Mouse (Mus musculus) activated CD4-positive, CD25-positive, alpha-beta regulatory T cell, adult 4 months (primary cell): Measurements from ENCODE around the gene Mapk13. TPM values are rescaled to one million over a fixed set of nuclear protein-coding genes. Genes with fewer than 3 reads are reported as not detected.
"Not testable (repeated sequence)": the region's sequence is repeated elsewhere in the genome, so short reads cannot be mapped to it uniquely, and the experiment has no call there.

ENCODE experiments used
- ATAC-seq: one replicate; pipeline ENCODE4 v1.8.0; 2017
- polyA plus RNA-seq, 2 experiments: library from polyadenylated mRNA; unstranded; fragments of 100-300 nt; shearing (Covaris generic); gene quantifications; one replicate each; pipeline ENCODE4 v1.2.1; 2017

The Mapk13 gene
- not detected for polyA plus RNA-seq

DNA sequence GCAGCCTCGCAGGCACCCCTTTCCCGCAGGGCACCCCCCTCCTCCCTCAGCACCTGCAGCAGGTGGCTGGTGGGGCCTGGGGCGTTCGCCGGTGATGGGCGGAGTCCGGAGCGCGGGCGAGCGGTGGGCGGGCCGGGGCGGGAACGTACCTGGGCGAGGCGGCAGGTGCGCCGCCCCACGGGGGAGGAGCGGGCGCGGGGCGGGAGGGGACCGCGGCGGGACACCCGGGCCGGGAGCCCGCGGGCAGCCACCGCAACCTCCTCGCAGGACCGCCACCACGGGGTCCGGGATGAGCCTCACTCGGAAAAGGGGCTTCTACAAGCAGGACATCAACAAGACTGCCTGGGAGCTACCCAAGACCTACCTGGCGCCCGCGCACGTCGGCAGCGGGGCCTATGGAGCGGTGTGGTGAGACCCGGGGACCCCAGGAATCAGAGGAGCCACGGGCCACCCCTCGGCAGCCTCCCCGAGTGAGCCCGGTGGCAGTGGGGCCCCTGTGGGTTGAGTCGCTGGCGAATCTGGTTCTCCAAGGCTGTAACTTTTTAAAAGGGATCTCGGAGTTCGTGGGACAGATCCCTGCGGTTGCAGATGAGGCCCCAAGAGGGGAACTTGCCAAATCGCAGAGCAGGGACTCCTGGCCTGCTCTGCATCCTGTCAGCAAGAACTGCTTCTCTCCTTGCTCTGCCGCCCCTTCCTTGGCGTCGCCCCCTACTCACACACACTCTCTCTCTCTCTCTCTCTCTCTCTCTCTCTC is at the start of gene Mapk13:
Gene Mapk13 (plus strand): TSS at position 177 of the 754 bp plus-strand sequence.
- ATAC-seq = no peak

GRCm38 (mm10) chr17:28725783-28726182 is 43.3 kb upstream of the Mapk13 start, which contains the start of gene AC170998.1:
AC170998.1 (plus strand) TSS chr17:28726083.
- ATAC-seq = no peak

- not testable (repeated sequence) for ATAC-seq
Measured at GRCm38 (mm10) chr17:28727511-28727910, 41.6 kb upstream of the Mapk13 start.

- no peak for ATAC-seq
Measured at GRCm38 (mm10) chr17:28735317-28736105, 33.6 kb upstream of the Mapk13 start.

GRCm38 (mm10) chr17:28736486-28736885 is 32.6 kb upstream of the Mapk13 start:
- ATAC-seq = no peak

GRCm38 (mm10) chr17:28737973-28738372 is 31.1 kb upstream of the Mapk13 start:
- ATAC-seq = no peak

- ATAC-seq = no peak
Measured at GRCm38 (mm10) chr17:28739244-28739643, 29.9 kb upstream of the Mapk13 start.

GRCm38 (mm10) chr17:28743145-28743866 is 25.8 kb upstream of the Mapk13 start:
- ATAC-seq = no peak

- no peak for ATAC-seq
Measured at GRCm38 (mm10) chr17:28743916-28744315, 25.2 kb upstream of the Mapk13 start.

DNA sequence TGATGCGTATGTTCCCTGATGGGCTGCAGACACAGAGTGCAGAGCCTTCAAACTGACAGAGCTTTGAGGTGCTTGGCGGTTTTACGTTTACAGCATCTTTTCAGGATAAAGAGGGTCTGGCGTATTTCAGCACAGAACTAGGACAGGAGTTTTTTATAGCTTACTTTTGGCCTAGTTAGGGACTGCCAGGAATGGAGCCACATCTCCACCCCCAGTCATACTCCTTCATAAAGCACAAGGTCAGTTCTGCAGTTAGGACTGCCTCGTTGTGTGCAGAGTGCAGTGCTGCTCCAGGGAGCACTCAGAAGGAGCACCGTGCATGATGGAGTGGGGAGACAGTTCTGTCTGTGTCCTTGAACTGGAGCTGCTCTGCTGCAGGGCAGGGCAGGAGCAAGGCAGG is 23.3 kb upstream of the Mapk13 start:
- ATAC-seq = no peak

DNA sequence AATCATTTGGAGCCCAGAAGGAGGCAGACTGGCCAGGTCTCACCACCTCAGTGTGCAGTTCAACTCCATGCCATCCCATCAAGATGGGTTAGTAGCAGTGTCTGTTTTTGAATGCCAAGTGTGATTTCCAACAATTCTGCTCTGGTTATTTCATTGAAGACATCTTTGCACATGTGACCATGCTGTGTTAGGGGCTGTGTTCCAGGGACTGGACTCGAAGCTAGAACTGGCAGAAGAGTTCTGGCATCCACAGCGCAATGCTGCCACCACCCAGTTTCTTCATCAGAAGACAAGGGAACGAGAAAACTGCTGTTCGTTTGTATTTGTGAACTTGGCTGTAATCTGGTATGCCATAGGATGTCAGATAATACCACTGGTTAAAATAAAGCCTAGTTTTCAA is 21.1 kb upstream of the Mapk13 start:
- no peak for ATAC-seq

DNA sequence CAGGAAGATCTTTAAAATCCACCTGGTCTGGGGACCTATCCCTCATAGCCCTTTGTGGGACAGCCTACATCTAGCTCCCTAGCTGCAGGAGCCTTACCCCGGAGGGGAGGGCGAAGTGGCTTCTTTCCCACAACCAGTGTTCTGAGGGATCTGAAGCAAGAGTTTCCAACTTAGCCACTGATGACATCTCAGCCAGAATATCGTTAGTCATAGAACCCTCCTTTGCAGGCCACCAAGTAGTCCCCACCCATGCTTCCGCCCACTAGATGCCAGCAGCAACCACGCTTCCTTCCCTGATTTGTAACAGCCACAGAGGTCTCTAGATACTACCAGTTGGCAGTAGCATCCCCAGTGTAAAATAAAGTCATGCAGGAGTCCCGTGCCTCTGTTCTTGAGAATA is 18.5 kb upstream of the Mapk13 start:
- ATAC-seq = no peak

- ATAC-seq = no peak
Measured at GRCm38 (mm10) chr17:28756447-28756846, 12.7 kb upstream of the Mapk13 start.

DNA sequence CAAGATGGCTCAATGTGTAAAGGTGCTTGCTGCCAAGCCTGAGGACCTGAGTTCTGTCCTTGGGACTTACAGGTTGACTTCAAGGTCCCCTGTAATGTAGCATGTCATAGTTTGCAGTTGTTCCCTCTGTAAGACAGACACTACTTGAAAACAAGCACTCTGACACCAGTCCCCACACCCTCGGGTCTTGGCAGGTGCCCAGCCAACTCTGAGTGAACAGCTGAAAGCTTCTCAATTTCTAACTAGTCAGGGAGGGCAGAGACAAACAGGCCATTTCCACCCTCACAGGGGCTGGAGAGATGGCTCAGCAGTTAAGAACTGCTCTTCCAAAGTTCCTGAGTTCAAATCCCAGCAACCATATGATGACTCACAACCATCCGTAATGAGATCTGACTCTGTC is 11.6 kb upstream of the Mapk13 start:
- no peak for ATAC-seq

DNA sequence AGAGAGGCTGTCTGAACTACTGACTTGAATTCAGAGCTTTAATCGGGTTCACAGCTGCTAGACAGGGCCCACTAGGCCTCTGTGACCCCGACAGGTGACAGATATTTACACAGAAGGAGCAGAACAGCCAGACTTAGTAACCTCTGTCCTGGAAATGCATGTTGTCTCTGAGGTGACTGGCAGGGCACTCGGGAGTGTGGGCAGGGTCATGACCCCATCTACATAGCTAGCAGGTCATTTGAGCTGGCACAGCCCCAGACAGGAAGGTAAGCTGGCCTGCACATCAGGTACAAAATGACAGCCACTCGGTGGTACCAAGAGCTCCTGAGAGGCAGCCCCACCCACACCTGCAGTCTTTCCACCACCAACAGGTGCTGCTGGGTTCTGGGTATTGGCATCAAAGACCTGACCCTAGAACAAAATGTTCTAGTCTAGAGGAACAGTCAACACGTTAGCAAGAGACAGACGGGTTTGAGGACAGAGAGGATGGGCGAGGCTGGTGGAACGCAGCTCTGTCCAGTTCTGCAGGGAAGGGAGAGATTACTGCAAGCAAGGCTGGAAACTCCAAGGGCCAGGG is 8.3 kb upstream of the Mapk13 start:
- ATAC-seq = no peak

GRCm38 (mm10) chr17:28761871-28762270 is 7.2 kb upstream of the Mapk13 start:
- no peak for ATAC-seq

GRCm38 (mm10) chr17:28766203-28766602 is 2.9 kb upstream of the Mapk13 start:
- no peak for ATAC-seq

- ATAC-seq = no peak
Measured at GRCm38 (mm10) chr17:28766781-28767515, 2.1 kb upstream of the Mapk13 start.

DNA sequence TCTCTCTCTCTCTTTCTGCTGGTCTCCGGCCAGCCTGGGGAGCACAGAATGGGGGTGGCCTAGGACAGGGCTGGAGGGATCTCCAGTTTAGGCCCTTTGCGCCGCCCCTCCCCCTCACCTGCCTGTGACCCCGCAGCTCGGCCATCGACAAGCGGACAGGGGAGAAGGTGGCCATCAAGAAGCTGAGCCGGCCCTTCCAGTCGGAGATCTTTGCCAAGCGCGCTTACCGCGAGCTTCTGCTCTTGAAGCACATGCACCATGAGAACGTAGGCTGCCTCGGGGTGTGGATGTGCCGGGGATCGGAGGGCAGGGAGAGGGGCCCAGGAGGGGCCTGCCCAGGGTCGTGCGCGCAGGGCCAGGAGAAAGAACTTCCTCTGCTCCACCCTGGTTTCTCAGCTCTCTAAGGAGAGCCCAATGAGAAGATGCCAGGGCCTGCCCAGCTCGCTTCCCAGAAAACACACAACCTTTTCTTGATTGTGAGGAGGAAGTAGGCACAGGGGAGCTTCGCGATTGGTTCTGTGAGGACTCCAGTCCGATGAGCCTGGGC is 851 bp downstream of the Mapk13 start:
- no peak for ATAC-seq

DNA sequence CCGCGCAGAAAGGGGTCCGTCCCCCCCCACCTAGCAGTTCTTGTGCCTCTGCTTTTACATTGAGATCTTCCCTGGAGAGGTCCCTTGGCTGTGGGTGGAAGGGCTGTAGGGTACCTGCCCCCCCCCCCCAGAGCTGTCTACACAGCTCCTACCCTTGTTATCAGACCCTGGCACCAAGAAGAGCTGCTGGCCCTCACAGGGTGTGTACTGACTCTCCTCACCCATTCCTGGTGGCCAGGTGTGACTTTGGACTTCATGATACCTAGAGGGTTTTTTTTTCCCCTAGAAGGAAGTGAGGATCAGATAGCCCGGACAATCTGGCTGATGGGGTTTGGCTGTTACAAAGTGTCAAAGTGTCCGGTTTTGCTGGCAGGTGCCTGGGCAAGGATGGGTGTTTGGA is 2.2 kb downstream of the Mapk13 start:
- no peak for ATAC-seq

GRCm38 (mm10) chr17:28774303-28774702 is 5.2 kb downstream of the Mapk13 start:
- not testable (repeated sequence) for ATAC-seq

DNA sequence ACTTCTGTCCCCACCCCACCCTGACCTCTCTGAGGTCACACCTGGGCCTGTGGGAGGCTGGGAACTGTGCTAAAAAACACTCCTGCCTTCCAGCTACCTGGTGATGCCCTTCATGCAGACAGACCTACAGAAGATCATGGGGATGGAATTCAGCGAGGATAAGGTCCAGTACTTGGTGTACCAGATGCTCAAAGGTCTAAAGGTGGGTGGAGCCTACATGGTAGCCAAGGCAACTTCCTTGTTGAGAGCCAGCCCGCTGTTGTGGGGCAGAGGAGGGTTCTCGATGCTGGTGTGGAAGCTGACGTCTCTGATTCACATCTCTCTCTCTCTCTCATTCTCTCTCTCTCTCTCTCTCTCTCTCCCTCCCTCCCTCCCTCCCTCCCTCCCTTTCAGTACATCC is 6.1 kb downstream of the Mapk13 start:
- no peak for ATAC-seq
